Mouse (Mus musculus) v-Abl transformed pro-B cells (cell line): ENCODE measurements around the gene Il12rb1.

Source experiments
- in situ Hi-C, 2 experiments: fragments of 400-800 bp; cut with MboI; formaldehyde crosslinking; loops; one replicate each; pipeline ENCODE4 v1.15.1; 2025; ENCODE audit not compliant: unreplicated experiment in 2 of 2

Il12rb1 gene

GRCm38 (mm10) chr8:70866566-70866965 lies 58.3 kb downstream of the Il12rb1 start:
- in situ Hi-C loops: no loop called here

GRCm38 (mm10) chr8:70868559-70869198 lies 60.4 kb downstream of the Il12rb1 start:
- in situ Hi-C loops: no loop called here

- in situ Hi-C loops: no loop called here
Observed at GRCm38 (mm10) chr8:70869199-70869571, 60.9 kb downstream of the Il12rb1 start.

GRCm38 (mm10) chr8:70869601-70870041 lies 61.4 kb downstream of the Il12rb1 start:
- in situ Hi-C loops: no loop called here
